Mouse (Mus musculus) MEL (cell line): ENCODE results near the gene Clic1. TPM values are rescaled to one million over a fixed set of nuclear protein-coding genes. Genes with fewer than 3 reads are reported as not detected.

Source experiments
- DNase-seq: peaks from one replicate; pipeline ENCODE4 v3.0.0; 2011; ENCODE audit warnings: low read depth, low spot score
- H3K27ac ChIP-seq: 2 replicates; pipeline ENCODE4 v1.5.1; 2012; ENCODE audit warnings: low read depth, mild to moderate bottlenecking, control low read depth, low read length, moderate library complexity; ENCODE audit not compliant: control insufficient read depth
- H3K27me3 ChIP-seq, 2 experiments: fragments of 150-350 bp in 1 of 2; sonication (generic) in 1 of 2; 2 replicates each; pipeline ENCODE4 v1.6.1; 2012; ENCODE audit warnings: low read length in 2 of 2, mild to moderate bottlenecking in 2 of 2, improper control_type of control experiment in 1 of 2, moderate library complexity in 1 of 2; ENCODE audit not compliant: insufficient read depth in 2 of 2, control insufficient read depth in 1 of 2
- H3K36me3 ChIP-seq, 2 experiments: 2 replicates each; pipeline ENCODE4 v1.6.1; 2012 to 2014; ENCODE audit warnings: low read length in 2 of 2, improper control_type of control experiment in 1 of 2, inconsistent platforms in 1 of 2, mild to moderate bottlenecking in 1 of 2; ENCODE audit not compliant: insufficient read depth in 2 of 2, control insufficient read depth in 1 of 2
- H3K4me1 ChIP-seq, 2 experiments: fragments of 150-350 bp in 1 of 2; sonication (generic) in 1 of 2; 2 replicates each; pipeline ENCODE4 v1.6.1; 2012; ENCODE audit warnings: low read length in 2 of 2, improper control_type of control experiment in 1 of 2, mild to moderate bottlenecking in 1 of 2; ENCODE audit not compliant: insufficient read depth in 2 of 2, control insufficient read depth in 1 of 2
- H3K4me3 ChIP-seq, 2 experiments: fragments of 150-350 bp in 1 of 2; sonication (generic) in 1 of 2; 2 replicates each; pipeline ENCODE4 v1.5.1; 2012; ENCODE audit warnings: low read depth in 2 of 2, low read length in 2 of 2, mild to moderate bottlenecking in 2 of 2, moderate library complexity in 2 of 2, control low read depth in 1 of 2, improper control_type of control experiment in 1 of 2; ENCODE audit not compliant: control insufficient read depth in 1 of 2, insufficient read depth in 1 of 2
- H3K79me2 ChIP-seq: 2 replicates; pipeline ENCODE4 v1.6.1; 2012; ENCODE audit warnings: mild to moderate bottlenecking, low read length, moderate library complexity; ENCODE audit not compliant: control insufficient read depth, poor library complexity, insufficient read depth
- H3K9ac ChIP-seq: 2 replicates; pipeline ENCODE4 v1.6.1; 2012; ENCODE audit warnings: low read depth, mild to moderate bottlenecking, control low read depth, low read length, moderate library complexity; ENCODE audit not compliant: control insufficient read depth, poor library complexity, severe bottlenecking
- H3K9me3 ChIP-seq: fragments of 150-350 bp; sonication (generic); replicated peaks from 2 replicates; pipeline ENCODE4 v1.6.1; 2012; ENCODE audit warnings: mild to moderate bottlenecking, low read length, improper control_type of control experiment, moderate library complexity; ENCODE audit not compliant: insufficient read depth
- BHLHE40 ChIP-seq: IDR thresholded peaks from 2 replicates; pipeline ENCODE4 v1.6.1; 2012; ENCODE audit warnings: low read depth, mild to moderate bottlenecking, inconsistent platforms, low read length, improper control_type of control experiment, borderline replicate concordance
- CHD1 ChIP-seq: IDR thresholded peaks from 2 replicates; pipeline ENCODE4 v1.6.1; 2012; ENCODE audit warnings: low read depth, mild to moderate bottlenecking, inconsistent platforms, low read length, improper control_type of control experiment
- CTCF ChIP-seq, 3 experiments: IDR thresholded peaks in 2 of 3; conservative IDR thresholded peaks in 1 of 3; 2 replicates each; pipeline ENCODE4 v1.5.1; 2011 to 2012; ENCODE audit warnings: low read length in 3 of 3, low read depth in 2 of 3, mild to moderate bottlenecking in 2 of 3, improper control_type of control experiment in 1 of 3, inconsistent platforms in 1 of 3, mixed read lengths in 1 of 3, moderate library complexity in 1 of 3; ENCODE audit not compliant: control insufficient read depth in 1 of 3, insufficient read depth in 1 of 3, poor library complexity in 1 of 3, severe bottlenecking in 1 of 3
- ELF1 ChIP-seq: IDR thresholded peaks from 2 replicates; pipeline ENCODE4 v1.6.1; 2014; ENCODE audit warnings: low read depth, mild to moderate bottlenecking, inconsistent platforms, low read length, improper control_type of control experiment, moderate library complexity
- ETS1 ChIP-seq: IDR thresholded peaks from 2 replicates; pipeline ENCODE4 v1.6.1; 2012; ENCODE audit warnings: low read depth, mild to moderate bottlenecking, inconsistent platforms, low read length, improper control_type of control experiment, moderate library complexity
- KAT2A ChIP-seq: conservative IDR thresholded peaks from 2 replicates; pipeline ENCODE4 v1.6.1; 2012; ENCODE audit warnings: low read depth, low read length, improper control_type of control experiment, inconsistent platforms
- MAFK ChIP-seq: IDR thresholded peaks from 2 replicates; pipeline ENCODE4 v1.6.1; 2011; ENCODE audit warnings: low read depth, mild to moderate bottlenecking, low read length, improper control_type of control experiment, borderline replicate concordance
- MAX ChIP-seq: IDR thresholded peaks from 2 replicates; pipeline ENCODE4 v1.6.1; 2011; ENCODE audit warnings: low read length, improper control_type of control experiment
- MAZ ChIP-seq: IDR thresholded peaks from 2 replicates; pipeline ENCODE4 v1.6.1; 2012; ENCODE audit warnings: low read depth, mild to moderate bottlenecking, inconsistent platforms, low read length, improper control_type of control experiment
- NELFE ChIP-seq: IDR thresholded peaks from 2 replicates; pipeline ENCODE4 v1.6.1; 2011; ENCODE audit warnings: low read depth, low read length, improper control_type of control experiment
- POLR2A ChIP-seq, 2 experiments: IDR thresholded peaks; 2 replicates each; pipeline ENCODE4 v1.6.1; 2011 to 2012; ENCODE audit warnings: low read length in 2 of 2, mild to moderate bottlenecking in 2 of 2, control low read depth in 1 of 2, improper control_type of control experiment in 1 of 2, low read depth in 1 of 2, moderate library complexity in 1 of 2; ENCODE audit not compliant: control insufficient read depth in 1 of 2, insufficient read depth in 1 of 2, poor library complexity in 1 of 2
- POLR2AphosphoS5 ChIP-seq: IDR thresholded peaks from 2 replicates; pipeline ENCODE4 v1.6.1; 2012; ENCODE audit warnings: low read depth, borderline replicate concordance, mild to moderate bottlenecking, inconsistent platforms, low read length, moderate library complexity, mixed read lengths
- RAD21 ChIP-seq: IDR thresholded peaks from 2 replicates; pipeline ENCODE4 v1.6.1; 2011; ENCODE audit warnings: mild to moderate bottlenecking, low read depth, low read length, improper control_type of control experiment
- TAL1 ChIP-seq: IDR thresholded peaks from 2 replicates; pipeline ENCODE4 v1.6.1; 2012; ENCODE audit warnings: mild to moderate bottlenecking, inconsistent platforms, low read length, moderate library complexity, mixed read lengths
- USF1 ChIP-seq: IDR thresholded peaks from 2 replicates; pipeline ENCODE4 v1.6.1; 2014; ENCODE audit warnings: low read depth, mild to moderate bottlenecking, inconsistent platforms, low read length, improper control_type of control experiment, moderate library complexity
- USF2 ChIP-seq, 2 experiments: IDR thresholded peaks; 2 replicates each; pipeline ENCODE4 v1.6.1; 2011 to 2012; ENCODE audit warnings: improper control_type of control experiment in 2 of 2, low read length in 2 of 2, borderline replicate concordance in 1 of 2, inconsistent platforms in 1 of 2, low read depth in 1 of 2, mild to moderate bottlenecking in 1 of 2; ENCODE audit not compliant: insufficient read depth in 1 of 2
- ZC3H11A ChIP-seq: IDR thresholded peaks from 2 replicates; pipeline ENCODE4 v1.6.1; 2012; ENCODE audit warnings: low read depth, mild to moderate bottlenecking, inconsistent platforms, low read length, improper control_type of control experiment
- ZKSCAN1 ChIP-seq: IDR thresholded peaks from 2 replicates; pipeline ENCODE4 v1.6.1; 2012; ENCODE audit warnings: low read depth, mild to moderate bottlenecking, inconsistent platforms, low read length, improper control_type of control experiment, moderate library complexity
- ZMIZ1 ChIP-seq: IDR thresholded peaks from 2 replicates; pipeline ENCODE4 v1.6.1; 2012; ENCODE audit warnings: low read depth, mild to moderate bottlenecking, inconsistent platforms, low read length, improper control_type of control experiment, moderate library complexity
- polyA plus RNA-seq, 2 experiments: library from polyadenylated mRNA; stranded (reverse) in 1 of 2; unstranded in 1 of 2; fragments of >175 nt in 1 of 2; fragments of >200 nt in 1 of 2; gene quantifications; 2 replicates each; pipeline versions ENCODE4 v1.2.1 to v1.2.4; 2012; ENCODE audit warnings: low replicate concordance in 2 of 2, low read depth in 1 of 2; ENCODE audit not compliant: insufficient read length in 2 of 2, insufficient read depth in 1 of 2, missing spikeins in 1 of 2
- total RNA-seq: library from RNA; depleted of rRNA; stranded (reverse); fragments of 300-350 nt; gene quantifications from 2 replicates; pipeline ENCODE4 v1.2.3, GENCODE M21; 2012

Clic1 gene
- total and polyA plus RNA-seq, 3 experiments, result 309 to 335 (median 333) TPM

DNA sequence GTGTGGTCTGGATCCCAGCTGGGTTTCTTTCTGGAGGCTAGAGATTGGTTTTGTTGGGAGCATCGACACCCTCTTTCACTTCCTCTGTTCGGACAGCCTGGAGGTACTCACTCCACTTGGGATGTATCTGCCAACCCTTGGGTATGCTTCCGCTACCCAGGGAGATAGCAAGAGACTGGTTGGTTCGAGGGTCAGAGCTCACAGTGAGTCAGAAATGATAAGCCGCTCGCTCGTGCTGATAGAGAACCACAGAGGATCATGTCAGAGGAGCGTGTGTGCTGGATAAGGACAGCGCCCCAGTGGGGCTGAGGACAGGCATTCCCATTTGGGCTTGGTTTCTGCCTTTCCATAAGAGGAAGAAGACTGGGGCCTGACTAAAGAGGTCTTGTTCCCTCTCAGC, 30.0 kb downstream of the Clic1 start (continued):
- TF ChIP-seq ZC3H11A (no peak), ELF1 (peak; percentile 74), POLR2AphosphoS5 (no peak), MAFK (peak; percentile 47; the same call in 1 of the 2 replicates), CHD1 (no peak), NELFE (peak; percentile 55), ZKSCAN1 (no peak), KAT2A (no peak), RAD21 (no peak), MAZ (peak; percentile 76), CTCF (IDR thresholded peaks at IDR 0.05 in 2 of 3, conservative IDR thresholded peaks at IDR 0.05 in 1 of 3; ENCODE audit: control insufficient read depth in 1 of 3, insufficient read depth in 1 of 3, low read depth in 2 of 3, low read length in 3 of 3, poor library complexity in 1 of 3, severe bottlenecking in 1 of 3) (peak; percentile 17 to 53 (median 43); a peak in 5 of 6 replicates)

DNA sequence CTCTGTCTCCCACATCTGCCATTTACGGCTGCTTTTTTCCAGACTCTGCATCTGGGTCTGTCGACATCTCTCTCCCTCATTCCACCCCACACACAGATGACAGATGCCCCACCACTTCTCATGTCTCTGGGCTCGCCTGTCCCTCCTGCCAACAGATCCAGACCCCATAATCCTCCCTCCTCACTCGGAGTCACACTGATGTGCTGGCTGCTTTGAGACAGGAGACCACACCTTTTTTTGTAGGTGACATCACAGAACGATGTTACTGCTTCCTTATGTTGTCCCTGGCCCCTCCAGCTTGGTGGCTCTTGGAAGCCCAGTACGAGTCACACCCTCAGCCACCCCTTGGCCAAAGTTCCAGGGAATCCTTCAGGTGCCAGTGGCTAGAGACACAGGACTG, 30.5 kb downstream of the Clic1 start:
- H3K9me3 ChIP-seq, result no peaks in the 10 kb centered on the region
- peaks cover 0 to 38% of the 10 kb centered on the region in 2 experiments; a peak in 2 of 4 replicates for H3K36me3 ChIP-seq
- no peaks in the 10 kb centered on the region for H3K27me3 ChIP-seq
- peaks cover 20 to 52% of the 10 kb centered on the region in 2 experiments for H3K4me1 ChIP-seq
- peak overlapping the region; percentile 94 for H3K27ac ChIP-seq
- no peak for DNase-seq
- H3K4me3 ChIP-seq, result peak overlapping the region; percentile 3 to 19; a peak in 2 of 4 replicates
- peak overlapping the region; percentile 50 for H3K9ac ChIP-seq
- TF ChIP-seq ZMIZ1, result no peak
- TF ChIP-seq POLR2A (IDR thresholded peaks at IDR 0.05; ENCODE audit: control insufficient read depth in 1 of 2, insufficient read depth in 1 of 2, low read depth in 1 of 2, low read length in 2 of 2, poor library complexity in 1 of 2), result peak in 1 of 2 experiments; percentile 31; a peak in 1 of 4 replicates
- no peaks in the 10 kb centered on the region for H3K79me2 ChIP-seq

DNA sequence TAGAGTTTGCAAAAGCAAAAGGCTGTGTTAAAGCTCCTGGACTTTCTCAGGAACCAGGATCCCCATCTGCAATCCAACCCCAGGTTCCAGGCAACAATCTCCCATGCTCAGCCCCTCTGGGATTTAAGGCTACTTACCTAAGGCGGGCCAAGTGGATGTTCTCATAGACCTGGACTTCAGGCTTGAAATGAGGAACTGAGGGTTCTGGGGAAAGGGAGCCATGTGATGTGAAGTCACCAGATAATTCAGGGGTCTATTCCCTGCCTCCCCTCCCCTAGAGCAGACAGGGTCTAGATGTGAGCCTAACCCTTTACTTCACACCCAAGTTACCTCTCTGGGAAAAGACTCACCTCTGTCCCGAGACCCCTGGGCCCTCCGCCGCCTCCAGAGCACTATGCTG, 30.9 kb downstream of the Clic1 start:
- Histone ChIP-seq H3K36me3 (peaks cover 0 to 42% of the 10 kb centered on the region in 2 experiments; a peak in 2 of 4 replicates), H3K79me2 (no peaks in the 10 kb centered on the region), H3K27me3 (no peaks in the 10 kb centered on the region), H3K9ac (peak overlapping the region; percentile 50), H3K9me3 (no peaks in the 10 kb centered on the region), H3K4me3 (peak overlapping the region in 1 of 2 experiments; percentile 2; a peak in 1 of 4 replicates), H3K27ac (peak overlapping the region; percentile 94), H3K4me1 (peaks cover 20 to 56% of the 10 kb centered on the region in 2 experiments)
- peak; percentile 73 for DNase-seq
- TF ChIP-seq BHLHE40 (no peak), TAL1 (0 out of 2 replicates have a peak, but pooled peaks have one; percentile 25), ETS1 (0 out of 2 replicates have a peak, but pooled peaks have one; percentile 6), POLR2A (IDR thresholded peaks at IDR 0.05; ENCODE audit: control insufficient read depth in 1 of 2, insufficient read depth in 1 of 2, low read depth in 1 of 2, low read length in 2 of 2, poor library complexity in 1 of 2) (no peak), MAX (peak; percentile 30; the same call in 1 of the 2 replicates), MAFK (no peak), USF1 (peak; percentile 71), ZKSCAN1 (no peak), USF2 (IDR thresholded peaks at IDR 0.05; ENCODE audit: borderline replicate concordance in 1 of 2, insufficient read depth in 1 of 2, low read depth in 1 of 2, low read length in 2 of 2) (no peak), POLR2AphosphoS5 (no peak)
